Mouse (Mus musculus) G1E-ER4 (cell line): Measurements from ENCODE around the gene Ppox. TPM values are rescaled to one million over a fixed set of nuclear protein-coding genes. Genes with fewer than 3 reads are reported as not detected.

Experiments
- GATA1 ChIP-seq: IDR thresholded peaks from one replicate; pipeline ENCODE4 v1.8.0; 2012; ENCODE audit warnings: low read length, inconsistent platforms
- polyA plus RNA-seq: library from polyadenylated mRNA; stranded (reverse); fragments of >175 nt; gene quantifications from 2 replicates; pipeline ENCODE4 v1.2.3, GENCODE M21; 2012

Gene Ppox
- polyA plus RNA-seq, 1 experiment, result 38.6 TPM

- TF ChIP-seq GATA1, result no peak
Observed at GRCm38 (mm10) chr1:171256095-171256818, 24.7 kb downstream of the Ppox start.

DNA sequence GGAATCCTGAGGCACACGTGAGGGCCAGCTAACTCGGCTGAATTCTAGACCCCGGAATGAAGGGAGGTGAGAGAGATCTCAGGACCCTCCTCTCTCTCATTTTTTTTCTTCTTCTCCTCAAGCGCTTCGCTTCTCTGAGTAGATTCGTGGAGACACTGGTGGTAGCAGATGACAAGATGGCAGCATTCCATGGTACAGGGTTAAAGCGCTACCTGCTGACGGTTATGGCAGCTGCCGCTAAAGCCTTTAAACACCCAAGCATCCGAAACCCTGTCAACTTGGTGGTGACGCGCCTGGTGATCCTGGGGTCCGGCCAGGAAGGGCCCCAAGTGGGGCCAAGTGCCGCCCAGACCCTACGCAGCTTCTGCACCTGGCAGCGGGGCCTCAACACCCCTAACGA, 28.6 kb downstream of the Ppox start:
- no peak for TF ChIP-seq GATA1

DNA sequence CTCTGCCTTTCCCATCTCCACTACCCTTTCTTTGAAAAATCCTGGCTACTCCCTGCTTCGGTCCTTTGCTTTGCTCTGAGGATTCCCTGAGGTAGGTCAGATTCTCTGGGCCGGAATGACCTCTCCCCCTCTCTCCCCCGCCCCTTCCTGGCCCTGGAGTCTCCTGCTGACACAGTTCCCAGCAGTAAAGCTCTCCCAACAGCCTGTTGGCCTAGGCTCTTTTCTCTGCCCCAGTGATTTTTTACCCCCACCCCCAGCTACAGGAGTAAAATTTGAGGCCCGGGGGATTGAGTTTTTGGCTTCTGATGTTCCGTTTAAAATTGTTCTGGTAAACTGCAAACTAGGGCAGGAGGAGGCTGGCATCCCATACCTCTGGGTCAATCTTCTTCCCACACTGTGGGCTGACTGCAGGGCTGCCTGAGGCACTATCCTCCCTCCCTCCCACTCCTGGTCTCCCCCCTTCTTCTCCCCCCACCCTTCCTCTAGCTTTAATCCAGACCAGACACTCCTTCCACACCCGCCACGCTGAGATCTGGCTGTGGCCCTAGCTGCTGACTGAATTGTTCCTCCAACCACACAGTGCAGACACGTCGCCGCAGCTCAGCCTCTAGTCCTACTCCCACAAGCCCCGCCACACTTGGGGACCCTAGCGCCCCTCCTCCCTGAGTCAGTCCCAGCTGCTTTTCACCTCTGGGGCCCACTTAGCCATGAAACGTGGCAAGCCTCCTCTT, 29.2 kb downstream of the Ppox start:
- TF ChIP-seq GATA1, result no peak

DNA sequence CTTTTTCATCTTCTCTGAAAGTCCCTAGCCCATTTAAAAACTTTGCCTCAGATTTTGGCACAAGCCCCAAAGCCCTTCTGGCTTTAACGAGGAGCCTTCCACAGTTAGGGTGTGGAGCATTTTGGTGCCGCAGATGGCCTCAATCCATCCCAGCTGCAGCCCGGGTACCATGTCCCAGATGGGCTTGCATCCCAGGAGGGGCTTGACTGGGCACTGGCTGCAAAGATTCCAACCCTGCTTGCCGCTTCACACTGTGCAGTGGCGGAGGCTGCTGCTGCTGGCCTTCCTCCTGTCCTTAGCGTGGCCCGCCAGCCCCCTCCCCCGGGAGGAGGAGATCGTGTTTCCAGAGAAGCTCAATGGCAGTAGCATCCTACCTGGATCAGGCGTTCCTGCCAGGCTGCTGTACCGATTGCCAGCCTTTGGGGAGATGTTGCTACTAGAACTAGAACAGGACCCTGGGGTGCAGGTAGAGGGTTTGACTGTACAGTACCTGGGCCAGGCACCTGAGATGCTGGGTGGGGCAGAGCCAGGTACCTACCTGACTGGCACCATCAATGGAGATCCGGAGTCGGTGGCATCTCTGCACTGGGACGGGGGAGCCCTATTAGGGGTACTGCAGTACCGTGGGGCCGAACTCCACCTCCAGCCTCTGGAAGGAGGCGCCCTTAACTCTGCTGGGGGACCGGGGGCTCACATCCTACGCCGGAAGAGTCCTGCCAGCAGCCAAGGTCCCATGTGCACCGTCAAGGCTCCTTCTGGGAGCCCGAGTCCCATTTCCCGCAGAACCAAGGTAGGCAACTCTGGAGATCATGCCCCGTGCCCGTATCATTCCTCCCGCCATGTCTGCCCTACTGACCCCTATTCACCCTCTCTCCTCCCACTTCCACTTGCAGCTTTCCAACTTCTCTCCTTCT, 30.0 kb downstream of the Ppox start, which contains the start of gene Ndufs2:
TSS of gene Ndufs2 (minus strand) at position 709 of the 914 bp plus-strand sequence.
- no peak for TF ChIP-seq GATA1

- TF ChIP-seq GATA1, result no peak
Observed at GRCm38 (mm10) chr1:171249913-171250600, 30.9 kb downstream of the Ppox start, which contains the start of gene Adamts4. Gene Adamts4, plus strand, starts transcription at chr1:171250421.

- TF ChIP-seq GATA1, result no peak
Observed at GRCm38 (mm10) chr1:171248386-171249226, 32.4 kb downstream of the Ppox start.

DNA sequence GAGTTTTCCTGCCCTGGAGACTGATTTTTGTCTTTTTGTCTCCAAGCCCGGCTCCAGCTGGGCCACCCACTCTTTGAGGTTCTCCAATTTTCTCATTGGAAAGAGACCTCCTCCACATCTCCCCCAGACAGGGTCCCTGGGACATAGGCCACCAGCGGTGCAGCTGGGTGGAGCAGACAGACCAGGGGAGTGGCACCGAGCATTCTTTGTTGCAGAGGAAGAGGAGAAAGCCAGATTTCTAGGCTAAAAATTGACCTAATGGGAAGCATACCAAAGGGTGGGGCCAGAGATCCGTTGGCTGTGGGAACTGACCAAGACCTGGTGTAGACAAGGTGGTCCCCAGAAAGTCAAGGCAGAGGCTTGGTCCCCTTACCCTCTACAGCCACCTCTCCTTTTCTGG, 33.1 kb downstream of the Ppox start:
- TF ChIP-seq GATA1, result no peak

DNA sequence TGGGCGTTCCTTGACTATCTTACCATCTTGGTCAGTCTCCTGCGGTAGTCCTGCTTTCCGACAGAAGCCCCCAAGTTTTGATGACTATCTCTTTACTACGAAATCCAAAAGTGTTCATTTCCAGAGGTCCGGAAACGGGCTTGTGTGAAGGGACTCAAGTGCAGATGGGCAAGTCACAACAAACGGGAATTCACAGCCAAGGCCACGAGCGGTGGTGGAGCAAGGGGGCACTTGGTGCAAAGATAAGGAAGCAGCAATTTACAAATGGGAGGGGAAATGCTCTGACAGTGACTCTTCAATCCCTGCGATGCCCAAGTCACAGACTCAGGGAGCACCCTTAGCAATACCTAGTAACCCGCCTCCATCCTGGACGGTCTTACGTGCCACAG, 33.5 kb downstream of the Ppox start:
- TF ChIP-seq GATA1, result no peak

- no peak for TF ChIP-seq GATA1
Observed at GRCm38 (mm10) chr1:171246709-171247452, 34.1 kb downstream of the Ppox start.

DNA sequence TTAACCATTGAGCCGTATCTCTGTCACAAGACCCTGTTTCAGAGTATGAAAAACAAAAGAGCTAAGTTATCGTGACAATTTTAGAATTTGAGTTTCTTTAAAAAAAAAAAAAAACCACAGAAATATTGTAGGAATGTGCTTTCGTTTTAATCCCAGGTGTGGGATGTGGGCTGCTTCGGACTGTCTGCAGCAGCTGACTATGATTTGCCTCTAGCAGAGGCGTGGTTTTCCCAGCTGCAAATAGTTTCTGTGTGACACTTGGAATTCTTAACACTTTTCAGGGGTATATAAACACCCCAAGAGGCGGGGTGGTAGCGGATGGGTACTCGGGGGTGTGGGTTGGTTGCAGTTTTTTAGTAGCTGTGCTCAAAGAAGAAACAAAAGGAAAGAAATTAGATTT, 35.6 kb downstream of the Ppox start:
- TF ChIP-seq GATA1, result no peak

DNA sequence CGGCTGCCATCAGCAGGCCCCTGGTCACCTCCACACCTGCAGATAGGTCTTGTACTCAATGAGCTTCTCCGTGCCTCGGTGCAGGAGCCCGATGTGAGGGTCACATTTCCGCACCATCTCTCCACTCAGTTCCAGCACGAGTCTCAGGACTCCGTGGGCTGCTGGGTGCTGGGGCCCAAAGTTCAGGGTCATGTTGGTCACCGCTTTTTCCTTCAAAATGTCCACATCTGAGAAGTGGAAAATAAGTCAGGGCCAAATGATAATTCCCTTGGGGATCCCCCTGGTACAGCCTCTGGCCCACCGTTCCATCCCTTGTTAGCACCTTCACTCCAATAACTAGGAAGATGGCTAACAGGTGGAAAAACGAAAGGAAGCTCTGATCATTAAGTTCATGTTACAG, 40.1 kb downstream of the Ppox start:
- TF ChIP-seq GATA1, result no peak

- no peak for TF ChIP-seq GATA1
Observed at GRCm38 (mm10) chr1:171239992-171240744, 40.8 kb downstream of the Ppox start.

GRCm38 (mm10) chr1:171238463-171238862, 42.5 kb downstream of the Ppox start:
- no peak for TF ChIP-seq GATA1
